Mouse (Mus musculus): ENCODE data around the gene Ankrd13c. TPM values are rescaled to one million over a fixed set of nuclear protein-coding genes. Genes with fewer than 3 reads are reported as not detected.

Ankrd13c gene
- polyA plus RNA-seq (2014; fragmentation: Nextera tagmentation; extraction: Ambion mirVana): 34.7 and 38.5 TPM in 2 replicates

DNA sequence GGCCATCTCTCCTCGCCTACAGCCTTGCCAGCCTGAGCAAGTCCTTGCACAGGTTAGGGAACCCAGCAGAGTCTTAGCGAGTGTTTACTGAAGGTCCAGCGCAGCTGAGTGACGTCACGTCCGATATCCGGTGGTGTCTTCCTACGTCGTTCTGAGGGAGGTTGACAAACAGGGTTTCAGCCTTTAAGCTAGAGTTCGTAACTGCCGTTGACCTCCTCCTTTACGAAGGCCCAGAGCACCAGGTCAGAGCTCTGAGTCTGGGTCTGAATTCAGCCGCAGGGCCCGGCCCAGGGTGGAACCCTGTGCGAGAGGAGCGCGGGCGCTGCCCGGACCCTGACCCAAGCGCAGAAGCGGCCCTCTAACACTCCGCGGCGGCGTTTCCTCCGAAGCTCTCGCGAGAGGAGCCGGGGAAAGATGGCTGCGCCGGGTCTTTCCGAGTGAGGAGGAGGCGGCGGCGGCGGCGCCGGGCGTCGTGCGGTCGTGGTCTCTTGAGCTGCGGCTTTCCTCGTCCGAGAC lies at the start of gene Ankrd13c:
TSS of gene Ankrd13c (plus strand) at position 397 of the 516 bp plus-strand sequence.
- Histone ChIP-seq H3K4me1 (ENCODE audit: control insufficient read depth, insufficient read depth, low read length) (peaks cover 8% of the 10 kb centered on the region; the same call in 1 of the 2 replicates), H3K9ac (replicated peaks; ENCODE audit: low read depth, low read length) (peak within 1 kb of the TSS; percentile 93), H3K9me3 (ENCODE audit: control insufficient read depth, low read length) (no peaks in the 10 kb centered on the region), H3K4me3 (ENCODE audit: low read depth, low read length) (peak within 1 kb of the TSS; percentile 99), H3K27ac (ENCODE audit: low read depth, low read length) (peak within 1 kb of the TSS; percentile 98), H3K36me3 (ENCODE audit: control insufficient read depth, insufficient read depth, low read length) (no peaks in the 10 kb centered on the region), H3K4me2 (ENCODE audit: low read depth, low read length) (peak within 1 kb of the TSS; percentile 97), H3K27me3 (ENCODE audit: control insufficient read depth, insufficient read depth, low read length) (no peaks in the 10 kb centered on the region)
- ATAC-seq (ENCODE audit: low read depth): peak; percentile 99
- WGBS: under 1% methylated on average over 45 of the region's 45 CpGs

DNA sequence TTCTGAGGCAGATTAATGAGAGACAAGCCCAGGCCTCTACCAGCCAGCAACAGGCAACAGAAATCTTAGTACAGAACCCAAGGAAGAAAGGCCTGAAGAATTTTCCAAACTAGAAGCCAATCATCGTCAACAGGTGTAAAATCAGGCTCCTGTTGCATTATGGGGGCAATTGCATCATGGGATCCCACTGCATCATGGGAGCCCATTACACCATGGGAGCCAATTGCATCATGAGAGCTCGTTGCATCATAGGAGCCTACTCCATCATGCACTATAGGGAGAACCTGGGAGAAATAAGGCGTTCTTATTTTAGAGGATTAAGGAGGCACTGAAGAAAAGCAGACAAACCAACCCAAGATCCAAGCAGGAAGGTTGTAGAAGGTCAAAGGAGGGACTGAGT lies 49.4 kb upstream of the Ankrd13c start:
- no peak overlapping the region for H3K27ac ChIP-seq (ENCODE audit: low read depth, low read length)
- no peaks in the 10 kb centered on the region for H3K27me3 ChIP-seq (ENCODE audit: control insufficient read depth, insufficient read depth, low read length)
- no peak overlapping the region for H3K4me3 ChIP-seq (ENCODE audit: low read depth, low read length)
- no peak overlapping the region for H3K4me2 ChIP-seq (ENCODE audit: low read depth, low read length)
- no peak for ATAC-seq (ENCODE audit: low read depth)
- no peaks in the 10 kb centered on the region for H3K9me3 ChIP-seq (ENCODE audit: control insufficient read depth, low read length)
- H3K9ac ChIP-seq (replicated peaks; ENCODE audit: low read depth, low read length): no peak overlapping the region
- H3K36me3 ChIP-seq (ENCODE audit: control insufficient read depth, insufficient read depth, low read length): no peaks in the 10 kb centered on the region
- H3K4me1 ChIP-seq (ENCODE audit: control insufficient read depth, insufficient read depth, low read length): no peaks in the 10 kb centered on the region
- WGBS: 87% methylated on average over 3 of the region's 3 CpGs

DNA sequence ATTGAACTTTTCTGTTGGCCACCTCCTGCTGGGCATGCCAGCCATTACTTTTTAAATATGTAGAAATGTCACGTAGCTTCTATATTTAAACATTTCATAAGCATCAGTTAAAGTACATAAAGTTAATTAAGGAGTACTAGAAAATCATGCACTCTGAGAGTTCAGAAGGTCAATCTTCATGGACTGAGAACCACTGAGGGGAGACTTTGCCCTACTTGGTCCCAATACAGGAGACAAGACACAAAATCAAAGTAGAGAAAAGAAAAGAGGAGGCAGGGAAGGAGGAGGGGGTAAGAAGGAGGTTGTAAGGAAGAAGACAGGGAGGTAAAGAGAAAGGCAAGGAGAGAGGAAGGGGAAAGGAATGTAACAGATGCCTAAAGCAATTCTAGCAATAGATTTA lies 47.1 kb upstream of the Ankrd13c start:
- no peak overlapping the region for H3K27ac ChIP-seq (ENCODE audit: low read depth, low read length)
- H3K9me3 ChIP-seq (ENCODE audit: control insufficient read depth, low read length): no peaks in the 10 kb centered on the region
- 88% methylated on average over 1 of the region's 1 CpGs for WGBS
- H3K27me3 ChIP-seq (ENCODE audit: control insufficient read depth, insufficient read depth, low read length): no peaks in the 10 kb centered on the region
- ATAC-seq (ENCODE audit: low read depth): no peak
- no peaks in the 10 kb centered on the region for H3K4me1 ChIP-seq (ENCODE audit: control insufficient read depth, insufficient read depth, low read length)
- no peak overlapping the region for H3K4me3 ChIP-seq (ENCODE audit: low read depth, low read length)
- no peak overlapping the region for H3K9ac ChIP-seq (replicated peaks; ENCODE audit: low read depth, low read length)
- no peak overlapping the region for H3K4me2 ChIP-seq (ENCODE audit: low read depth, low read length)
- no peaks in the 10 kb centered on the region for H3K36me3 ChIP-seq (ENCODE audit: control insufficient read depth, insufficient read depth, low read length)

DNA sequence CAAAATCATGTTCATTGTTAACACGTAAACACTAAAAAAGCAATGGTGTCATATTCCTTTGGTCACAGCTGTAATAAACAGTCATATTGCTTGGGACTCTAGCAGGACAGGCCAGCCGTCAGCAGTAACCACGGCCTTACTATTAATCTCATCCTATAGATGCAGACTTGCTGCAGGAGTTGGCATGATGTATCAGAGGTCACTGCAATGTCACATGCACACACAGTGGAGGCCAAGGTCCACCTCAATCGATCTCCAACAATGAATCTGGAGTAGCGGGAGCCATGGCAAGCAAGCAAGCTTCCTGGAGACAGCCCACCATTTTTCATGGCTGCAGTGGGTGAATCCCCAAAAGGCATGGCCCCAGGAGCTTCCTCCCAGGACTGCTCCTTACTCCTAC lies 45.3 kb upstream of the Ankrd13c start:
- H3K27ac ChIP-seq (ENCODE audit: low read depth, low read length): no peak overlapping the region
- no peaks in the 10 kb centered on the region for H3K27me3 ChIP-seq (ENCODE audit: control insufficient read depth, insufficient read depth, low read length)
- no peak for ATAC-seq (ENCODE audit: low read depth)
- no peak overlapping the region for H3K4me3 ChIP-seq (ENCODE audit: low read depth, low read length)
- no peak overlapping the region for H3K4me2 ChIP-seq (ENCODE audit: low read depth, low read length)
- 91% methylated on average over 5 of the region's 5 CpGs for WGBS
- H3K9ac ChIP-seq (replicated peaks; ENCODE audit: low read depth, low read length): no peak overlapping the region
- H3K36me3 ChIP-seq (ENCODE audit: control insufficient read depth, insufficient read depth, low read length): no peaks in the 10 kb centered on the region
- no peaks in the 10 kb centered on the region for H3K4me1 ChIP-seq (ENCODE audit: control insufficient read depth, insufficient read depth, low read length)
- no peaks in the 10 kb centered on the region for H3K9me3 ChIP-seq (ENCODE audit: control insufficient read depth, low read length)

DNA sequence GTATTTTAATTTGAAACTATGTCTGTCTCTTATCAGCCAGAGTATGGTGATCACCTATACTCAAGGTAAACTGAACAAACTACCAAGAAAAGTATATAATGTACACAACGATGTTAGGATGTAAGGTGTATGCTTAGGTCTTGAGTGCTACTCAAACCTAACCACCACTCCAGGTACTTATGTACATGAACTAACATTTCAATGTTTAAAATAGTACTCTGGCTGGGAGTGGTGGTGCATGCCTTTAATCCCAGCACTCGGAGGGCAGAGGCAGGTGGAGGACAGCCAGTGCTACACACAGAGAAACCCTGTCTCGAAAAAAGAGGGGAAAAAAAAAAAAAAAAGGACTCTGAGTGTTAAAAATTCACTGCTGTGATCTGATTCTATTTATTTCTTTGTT lies 38.9 kb upstream of the Ankrd13c start:
- Histone ChIP-seq H3K4me1 (ENCODE audit: control insufficient read depth, insufficient read depth, low read length) (no peaks in the 10 kb centered on the region), H3K4me3 (ENCODE audit: low read depth, low read length) (no peak overlapping the region), H3K9me3 (ENCODE audit: control insufficient read depth, low read length) (no peaks in the 10 kb centered on the region), H3K36me3 (ENCODE audit: control insufficient read depth, insufficient read depth, low read length) (no peaks in the 10 kb centered on the region), H3K27ac (ENCODE audit: low read depth, low read length) (no peak overlapping the region), H3K27me3 (ENCODE audit: control insufficient read depth, insufficient read depth, low read length) (no peaks in the 10 kb centered on the region), H3K9ac (replicated peaks; ENCODE audit: low read depth, low read length) (no peak overlapping the region), H3K4me2 (ENCODE audit: low read depth, low read length) (no peak overlapping the region)
- 80% methylated on average over 3 of the region's 3 CpGs for WGBS
- no peak for ATAC-seq (ENCODE audit: low read depth)

DNA sequence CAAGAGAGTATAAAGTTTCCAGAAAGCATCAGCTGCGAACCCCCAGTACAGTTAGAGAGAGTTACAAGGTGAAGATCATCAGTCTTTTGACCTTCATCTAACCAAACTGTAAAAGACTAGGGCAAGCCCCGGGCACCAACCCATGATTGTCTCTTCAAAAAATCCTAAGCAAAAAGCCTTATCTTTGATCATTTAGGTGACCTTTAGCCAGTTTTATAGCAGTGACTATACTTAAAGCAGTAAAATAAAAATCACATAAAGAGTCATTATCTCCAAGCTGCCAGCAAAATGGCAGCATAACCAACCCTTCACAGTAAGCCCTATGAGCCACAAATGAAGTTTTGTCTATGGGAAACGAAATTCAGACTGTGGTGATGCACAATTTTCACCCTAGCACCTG lies 36.8 kb upstream of the Ankrd13c start:
- H3K4me3 ChIP-seq (ENCODE audit: low read depth, low read length): no peak overlapping the region
- H3K4me1 ChIP-seq (ENCODE audit: control insufficient read depth, insufficient read depth, low read length): no peaks in the 10 kb centered on the region
- H3K9me3 ChIP-seq (ENCODE audit: control insufficient read depth, low read length): no peaks in the 10 kb centered on the region
- no peaks in the 10 kb centered on the region for H3K36me3 ChIP-seq (ENCODE audit: control insufficient read depth, insufficient read depth, low read length)
- H3K9ac ChIP-seq (replicated peaks; ENCODE audit: low read depth, low read length): no peak overlapping the region
- H3K27me3 ChIP-seq (ENCODE audit: control insufficient read depth, insufficient read depth, low read length): no peaks in the 10 kb centered on the region
- no peak overlapping the region for H3K4me2 ChIP-seq (ENCODE audit: low read depth, low read length)
- no peak overlapping the region for H3K27ac ChIP-seq (ENCODE audit: low read depth, low read length)
- 78% methylated on average over 3 of the region's 3 CpGs for WGBS
- no peak for ATAC-seq (ENCODE audit: low read depth)

DNA sequence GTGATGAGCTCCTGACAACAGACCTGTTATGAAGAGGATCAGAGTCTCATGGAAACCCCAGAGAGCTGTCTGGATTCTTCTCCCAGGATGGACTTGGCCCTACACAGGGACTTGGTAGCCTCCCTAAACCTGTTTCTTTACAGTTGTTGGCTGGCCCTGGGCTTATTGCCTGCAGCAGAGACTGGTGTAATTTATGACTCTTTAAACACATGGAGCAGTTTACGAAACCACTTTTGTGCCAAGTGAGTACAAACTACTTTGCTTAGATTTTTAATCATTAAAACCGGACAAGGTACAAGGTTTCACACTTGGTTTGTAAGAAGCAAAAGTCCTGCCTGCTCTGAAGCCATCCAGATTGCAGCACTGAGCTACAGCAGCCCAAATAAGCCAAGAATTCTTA lies 34.9 kb upstream of the Ankrd13c start:
- no peaks in the 10 kb centered on the region for H3K27me3 ChIP-seq (ENCODE audit: control insufficient read depth, insufficient read depth, low read length)
- H3K9me3 ChIP-seq (ENCODE audit: control insufficient read depth, low read length): no peaks in the 10 kb centered on the region

DNA sequence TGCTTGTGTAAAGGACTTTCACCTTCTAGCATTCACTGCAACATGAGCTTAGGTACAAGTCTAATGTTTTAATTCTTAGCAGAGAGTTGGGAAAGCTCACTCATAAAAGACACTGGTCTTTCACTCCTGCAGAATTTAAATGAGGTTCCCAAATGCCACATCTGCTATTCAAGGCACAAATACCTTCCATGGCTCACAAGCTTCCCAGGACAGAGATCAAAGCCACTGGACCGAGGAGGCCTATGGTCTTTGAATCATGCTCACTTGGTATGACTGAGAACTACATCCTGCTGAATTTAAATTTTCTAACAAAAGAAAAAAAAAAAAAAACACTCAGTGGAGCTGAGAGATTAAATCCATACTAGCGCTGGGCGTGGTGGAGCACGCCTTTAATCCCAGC lies 30.7 kb upstream of the Ankrd13c start:
- no peak for ATAC-seq (ENCODE audit: low read depth)
- Histone ChIP-seq H3K36me3 (ENCODE audit: control insufficient read depth, insufficient read depth, low read length) (no peaks in the 10 kb centered on the region), H3K4me3 (ENCODE audit: low read depth, low read length) (no peak overlapping the region), H3K27me3 (ENCODE audit: control insufficient read depth, insufficient read depth, low read length) (no peaks in the 10 kb centered on the region), H3K27ac (ENCODE audit: low read depth, low read length) (no peak overlapping the region), H3K9me3 (ENCODE audit: control insufficient read depth, low read length) (no peaks in the 10 kb centered on the region), H3K4me1 (ENCODE audit: control insufficient read depth, insufficient read depth, low read length) (no peaks in the 10 kb centered on the region), H3K9ac (replicated peaks; ENCODE audit: low read depth, low read length) (no peak overlapping the region), H3K4me2 (ENCODE audit: low read depth, low read length) (no peak overlapping the region)
- 72% methylated on average over 4 of the region's 4 CpGs for WGBS

More for the DNA sequence above, 34.9 kb upstream of the Ankrd13c start:
- Histone ChIP-seq H3K4me2 (ENCODE audit: low read depth, low read length) (no peak overlapping the region), H3K9ac (replicated peaks; ENCODE audit: low read depth, low read length) (no peak overlapping the region), H3K36me3 (ENCODE audit: control insufficient read depth, insufficient read depth, low read length) (no peaks in the 10 kb centered on the region), H3K27ac (ENCODE audit: low read depth, low read length) (no peak overlapping the region), H3K4me1 (ENCODE audit: control insufficient read depth, insufficient read depth, low read length) (no peaks in the 10 kb centered on the region), H3K4me3 (ENCODE audit: low read depth, low read length) (no peak overlapping the region)
- 91% methylated on average over 2 of the region's 2 CpGs for WGBS
- ATAC-seq (ENCODE audit: low read depth): no peak

DNA sequence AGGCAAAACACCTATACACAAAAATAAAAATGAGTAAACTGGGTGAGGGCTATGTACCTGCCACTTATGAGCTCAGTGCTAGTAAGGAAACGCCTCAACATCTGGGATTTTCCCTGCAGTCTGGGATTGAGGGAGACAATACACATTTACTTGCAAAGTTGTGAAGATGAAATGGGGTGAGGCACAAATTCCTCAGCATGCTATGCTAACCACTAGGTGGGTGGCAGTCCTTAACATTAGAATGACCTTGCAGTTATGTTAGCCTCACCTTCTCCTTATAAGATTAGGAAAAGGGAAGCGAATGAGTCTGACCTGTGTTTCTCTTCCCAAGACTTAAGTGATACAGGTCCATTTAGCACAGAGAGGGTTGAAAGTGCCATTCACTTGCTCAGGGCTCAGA lies 25.7 kb upstream of the Ankrd13c start:
- H3K4me2 ChIP-seq (ENCODE audit: low read depth, low read length): no peak overlapping the region
- H3K4me1 ChIP-seq (ENCODE audit: control insufficient read depth, insufficient read depth, low read length): 0 out of 2 replicates have a peak, but pooled peaks cover 4% of the 10 kb centered on the region
- H3K27ac ChIP-seq (ENCODE audit: low read depth, low read length): no peak overlapping the region
- H3K9ac ChIP-seq (replicated peaks; ENCODE audit: low read depth, low read length): no peak overlapping the region
- no peak overlapping the region for H3K4me3 ChIP-seq (ENCODE audit: low read depth, low read length)
- no peaks in the 10 kb centered on the region for H3K9me3 ChIP-seq (ENCODE audit: control insufficient read depth, low read length)
- H3K27me3 ChIP-seq (ENCODE audit: control insufficient read depth, insufficient read depth, low read length): no peaks in the 10 kb centered on the region
- no peaks in the 10 kb centered on the region for H3K36me3 ChIP-seq (ENCODE audit: control insufficient read depth, insufficient read depth, low read length)
- 95% methylated on average over 2 of the region's 2 CpGs for WGBS
- no peak for ATAC-seq (ENCODE audit: low read depth)

Measured in neural tube, embryonic 14.5 days (tissue).